Mouse (Mus musculus) small intestine, adult 2 months (tissue): Measurements from ENCODE around the gene Hmx3.

Source experiments
- CTCF ChIP-seq: fragments of 200-500 bp; IDR thresholded peaks from 2 replicates; pipeline ENCODE4 v1.5.1; 2012; ENCODE audit warnings: low read depth, mild to moderate bottlenecking, control low read depth, inconsistent platforms, low read length, moderate library complexity, mixed read lengths; ENCODE audit not compliant: insufficient replicate concordance, insufficient read length; ENCODE audit errors: extremely low read depth
- POLR2A ChIP-seq: fragments of 200-500 bp; IDR thresholded peaks from 2 replicates; pipeline ENCODE4 v1.6.1; 2012; ENCODE audit warnings: low read depth, mild to moderate bottlenecking, control low read depth, inconsistent platforms, low read length, moderate library complexity

DNA sequence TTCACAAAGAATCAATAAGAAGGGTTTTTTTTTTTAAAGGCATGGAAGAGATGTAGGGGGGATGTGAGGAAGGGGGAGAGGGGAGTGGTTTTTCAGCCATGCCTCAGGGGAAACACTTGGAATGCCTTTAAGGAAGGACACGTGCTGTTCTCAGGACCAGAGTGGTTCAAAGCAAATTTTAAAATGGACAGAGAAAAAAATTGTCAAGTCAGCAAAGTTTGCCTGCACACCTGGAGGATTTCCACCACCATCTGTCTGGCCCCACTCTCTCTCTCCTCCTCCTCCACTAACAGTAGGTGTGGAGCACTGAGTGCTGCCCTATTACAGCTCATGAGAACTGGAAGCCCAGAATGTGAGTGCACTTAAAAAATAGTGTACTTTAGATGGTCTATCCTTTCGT is 38.9 kb upstream of the Hmx3 start:
- TF ChIP-seq POLR2A: no peak
- TF ChIP-seq CTCF: no peak
